Mouse (Mus musculus): ENCODE measurements around the gene Adam15.

GRCm38 (mm10) chr3:89315930-89316831 is 33.6 kb downstream of the Adam15 start:
- TF ChIP-seq TAL1 (IDR thresholded peaks at IDR 0.05; ENCODE audit: low read length), result no peak
- no peak for TF ChIP-seq GATA1 (IDR thresholded peaks at IDR 0.05; ENCODE audit: low read length)
